In genomic region chr7:74552546-74552945, GRCm38 (mm10) we compare ENCODE assay signal across 10 mouse cellular contexts. TPM values are rescaled to one million over a fixed set of nuclear protein-coding genes. Genes with fewer than 3 reads are reported as not detected.
DNase-seq lines count a peak whose midpoint lies in the region; ATAC-seq and TF ChIP-seq lines count a peak whose summit lies in the region.
"Had no signal": no experiment of that assay in that cellular context is flagged by ENCODE, and none has a peak within 500 bp of the region (broad histone marks: within the 10 kb centered on the region; RNA-seq: fewer than 3 reads in every experiment).

No protein-coding gene starts in this region.

- H3K4me2 ChIP-seq in hindbrain, embryonic 11.5 days (replicated peaks; ENCODE audit: low read depth, low read length): peak overlapping the region; percentile 14; the same call in 1 of the 2 replicates
- peak overlapping the region; percentile 91 for H3K4me2 ChIP-seq in neural tube, embryonic 12.5 days (replicated peaks)

- no peaks in the 10 kb centered on the region for H3K9me3 ChIP-seq in hindbrain, embryonic 11.5 days (ENCODE audit: control insufficient read depth, low read length)
- no peaks in the 10 kb centered on the region for H3K9me3 ChIP-seq in neural tube, embryonic 12.5 days

- no peaks in the 10 kb centered on the region; the same call in 1 of the 2 replicates for H3K4me1 ChIP-seq in hindbrain, embryonic 11.5 days (replicated peaks; ENCODE audit: control insufficient read depth, insufficient read depth, low read length)
- peaks cover 7% of the 10 kb centered on the region; the same call in 1 of the 2 replicates for H3K4me1 ChIP-seq in neural tube, embryonic 12.5 days

- WGBS in hindbrain, embryonic 11.5 days: 69% methylated on average over 4 of the region's 4 CpGs
- WGBS in neural tube, embryonic 12.5 days: 75% methylated on average over 4 of the region's 4 CpGs

- no peak for ATAC-seq in hindbrain, embryonic 11.5 days (ENCODE audit: low FRiP score)
- ATAC-seq in neural tube, embryonic 12.5 days (ENCODE audit: low FRiP score, low read depth): no peak

- H3K36me3 ChIP-seq in hindbrain, embryonic 11.5 days (ENCODE audit: control insufficient read depth, insufficient read depth, low read length): no peaks in the 10 kb centered on the region
- no peaks in the 10 kb centered on the region for H3K36me3 ChIP-seq in neural tube, embryonic 12.5 days

- H3K27ac ChIP-seq in layer of hippocampus, adult 2 months: peak overlapping the region; percentile 99; the same call in 1 of the 2 replicates
- no peak overlapping the region for H3K27ac ChIP-seq in hindbrain, embryonic 11.5 days (ENCODE audit: low read depth, low read length)
- no peak overlapping the region for H3K27ac ChIP-seq in neural tube, embryonic 12.5 days
- H3K27ac ChIP-seq: liver, embryonic 14.5 days had no signal

- no peak for TF ChIP-seq CTCF in layer of hippocampus, adult 2 months (conservative IDR thresholded peaks at IDR 0.05)

- H3K9ac ChIP-seq in hindbrain, embryonic 11.5 days (ENCODE audit: low read depth, low read length): no peak overlapping the region
- no peak overlapping the region for H3K9ac ChIP-seq in neural tube, embryonic 12.5 days
- H3K9ac ChIP-seq: liver, embryonic 14.5 days had no signal

- peak; percentile 17 for DNase-seq in embryo, embryonic 10.5 days (ENCODE audit: low spot score)
- no peak for DNase-seq in embryo, embryonic 11 days
- DNase-seq in layer of hippocampus, adult 2 months (ENCODE audit: low spot score in 2 of 2): no peak
- no peak for DNase-seq in layer of hippocampus, postnatal 14 days (ENCODE audit: low spot score in 2 of 2)
- DNase-seq in hindbrain, embryonic 11.5 days (ENCODE audit: low spot score): no peak
- no peak for DNase-seq in urinary bladder, postnatal 10 days (ENCODE audit: low spot score)
- DNase-seq in left cerebral cortex, adult 9 months (ENCODE audit: low spot score in 2 of 2): no peak
- DNase-seq: spleen, adult 18-20 months had no signal

- H3K27me3 ChIP-seq in hindbrain, embryonic 11.5 days (ENCODE audit: control insufficient read depth, insufficient read depth, low read length): peaks cover 12% of the 10 kb centered on the region
- peaks cover 11% of the 10 kb centered on the region for H3K27me3 ChIP-seq in neural tube, embryonic 12.5 days (replicated peaks)

- peak overlapping the region; percentile 98 for H3K4me3 ChIP-seq in layer of hippocampus, adult 2 months
- no peak overlapping the region for H3K4me3 ChIP-seq in hindbrain, embryonic 11.5 days (ENCODE audit: low read depth, low read length)
- peak overlapping the region; percentile 11; the same call in 1 of the 2 replicates for H3K4me3 ChIP-seq in neural tube, embryonic 12.5 days

RNA-seq across cellular contexts. Expression of gene Slco3a1, which starts 2.0 kb away (rescaled TPM):
- 10 to 100 TPM; 55.2 to 57.3 TPM for total RNA-seq in layer of hippocampus, adult 2 months (2021)
- total RNA-seq in layer of hippocampus, postnatal 14 days (2021): 10 to 100 TPM; 67.3 to 69.3 TPM
- polyA plus RNA-seq in hindbrain, embryonic 11.5 days (2014; fragmentation: Nextera tagmentation; extraction: Ambion mirVana): 7.9 and 10.4 TPM in 2 replicates
- 22.5 and 26.6 TPM in 2 replicates for polyA plus RNA-seq in neural tube, embryonic 12.5 days (2016; fragmentation: Nextera tagmentation; extraction: Ambion mirVana)
